Mouse (Mus musculus): ENCODE data around the gene Arl4c. TPM values are rescaled to one million over a fixed set of nuclear protein-coding genes. Genes with fewer than 3 reads are reported as not detected.

The Arl4c gene
- polyA plus RNA-seq, 1 experiment from 2014 or later: 17.4 TPM

DNA sequence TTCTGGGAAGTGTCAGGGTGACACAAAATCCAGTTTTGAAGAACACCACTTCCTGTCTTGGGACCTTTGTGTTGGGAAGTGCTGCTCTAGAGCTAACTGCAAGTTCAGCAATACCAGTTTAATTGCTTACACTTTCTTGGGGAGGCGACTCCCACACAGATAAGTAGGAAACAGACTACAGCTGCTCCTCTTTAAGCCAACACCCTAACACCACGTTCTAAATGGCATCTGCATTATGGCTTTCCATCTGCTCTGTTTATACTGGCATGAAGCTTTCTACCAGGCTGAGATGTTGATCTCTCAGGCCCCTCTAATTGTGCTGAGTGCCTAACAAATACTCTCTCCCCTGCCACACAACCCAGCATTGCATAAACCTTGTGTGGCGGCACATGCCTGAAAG, 36.9 kb upstream of the Arl4c start:
- H3K27me3 ChIP-seq (replicated peaks; ENCODE audit: control insufficient read depth, insufficient read depth, low read length): no peaks in the 10 kb centered on the region
- H3K4me3 ChIP-seq (ENCODE audit: low read depth, low read length): no peak overlapping the region
- DNase-seq (ENCODE audit: low spot score) (no peak), ATAC-seq (no peak)
- 75% methylated on average over 3 of the region's 3 CpGs for WGBS
- H3K9ac ChIP-seq (ENCODE audit: low read length): no peak overlapping the region
- H3K4me2 ChIP-seq (ENCODE audit: low read length): no peak overlapping the region
- no peaks in the 10 kb centered on the region for H3K36me3 ChIP-seq (ENCODE audit: control insufficient read depth, insufficient read depth, low read length)
- H3K4me1 ChIP-seq (ENCODE audit: control insufficient read depth, insufficient read depth, low read length): no peaks in the 10 kb centered on the region
- H3K9me3 ChIP-seq (replicated peaks; ENCODE audit: control insufficient read depth, low read length): no peaks in the 10 kb centered on the region
- H3K27ac ChIP-seq (ENCODE audit: low read depth, low read length): no peak overlapping the region

GRCm38 (mm10) chr1:88729496-88729895, 27.5 kb upstream of the Arl4c start:
- no peaks in the 10 kb centered on the region for H3K36me3 ChIP-seq (ENCODE audit: control insufficient read depth, insufficient read depth, low read length)
- no peaks in the 10 kb centered on the region for H3K27me3 ChIP-seq (replicated peaks; ENCODE audit: control insufficient read depth, insufficient read depth, low read length)
- DNase-seq (ENCODE audit: low spot score): no peak
- H3K4me3 ChIP-seq (ENCODE audit: low read depth, low read length): no peak overlapping the region
- H3K9ac ChIP-seq (ENCODE audit: low read length): no peak overlapping the region
- H3K27ac ChIP-seq (ENCODE audit: low read depth, low read length): no peak overlapping the region
- WGBS: 91% methylated on average over 1 of the region's 1 CpGs
- no peak overlapping the region for H3K4me2 ChIP-seq (ENCODE audit: low read length)
- H3K9me3 ChIP-seq (replicated peaks; ENCODE audit: control insufficient read depth, low read length): no peaks in the 10 kb centered on the region
- no peak for ATAC-seq
- H3K4me1 ChIP-seq (ENCODE audit: control insufficient read depth, insufficient read depth, low read length): no peaks in the 10 kb centered on the region

- Histone ChIP-seq H3K27ac (ENCODE audit: low read depth, low read length) (no peak overlapping the region), H3K4me2 (ENCODE audit: low read length) (no peak overlapping the region), H3K9ac (ENCODE audit: low read length) (no peak overlapping the region), H3K27me3 (replicated peaks; ENCODE audit: control insufficient read depth, insufficient read depth, low read length) (no peaks in the 10 kb centered on the region), H3K9me3 (replicated peaks; ENCODE audit: control insufficient read depth, low read length) (no peaks in the 10 kb centered on the region), H3K4me3 (ENCODE audit: low read depth, low read length) (no peak overlapping the region), H3K36me3 (ENCODE audit: control insufficient read depth, insufficient read depth, low read length) (no peaks in the 10 kb centered on the region), H3K4me1 (ENCODE audit: control insufficient read depth, insufficient read depth, low read length) (no peaks in the 10 kb centered on the region)
- ATAC-seq (no peak), DNase-seq (ENCODE audit: low spot score) (no peak)
- WGBS: 100% methylated on average over 1 of the region's 1 CpGs
Observed at GRCm38 (mm10) chr1:88727369-88727768, 25.3 kb upstream of the Arl4c start.

DNA sequence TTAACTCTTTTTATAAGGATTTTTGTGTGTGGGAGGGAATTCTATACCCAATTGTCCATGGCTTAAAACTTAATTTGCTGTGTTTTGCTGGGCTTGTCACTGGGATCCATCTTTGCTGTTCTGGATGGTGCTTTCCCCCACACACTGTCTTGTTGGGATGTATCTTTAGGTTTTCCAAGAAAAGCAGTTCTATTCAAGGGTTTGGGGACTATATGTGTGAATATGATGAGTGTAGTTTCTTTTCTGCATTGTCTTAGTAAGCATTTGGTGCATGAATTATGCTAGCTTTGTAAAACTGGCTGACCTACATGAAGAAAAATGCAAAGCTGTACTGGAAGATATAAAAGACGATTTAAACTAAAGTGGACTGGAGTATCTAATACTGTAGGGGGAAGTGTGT, 23.7 kb upstream of the Arl4c start:
- Histone ChIP-seq H3K27ac (ENCODE audit: low read depth, low read length) (no peak overlapping the region), H3K9ac (ENCODE audit: low read length) (no peak overlapping the region), H3K9me3 (replicated peaks; ENCODE audit: control insufficient read depth, low read length) (no peaks in the 10 kb centered on the region), H3K4me2 (ENCODE audit: low read length) (no peak overlapping the region), H3K4me3 (ENCODE audit: low read depth, low read length) (no peak overlapping the region), H3K27me3 (replicated peaks; ENCODE audit: control insufficient read depth, insufficient read depth, low read length) (no peaks in the 10 kb centered on the region), H3K4me1 (ENCODE audit: control insufficient read depth, insufficient read depth, low read length) (no peaks in the 10 kb centered on the region), H3K36me3 (ENCODE audit: control insufficient read depth, insufficient read depth, low read length) (no peaks in the 10 kb centered on the region)
- ATAC-seq (no peak), DNase-seq (ENCODE audit: low spot score) (no peak)
- WGBS: 80% methylated on average over 1 of the region's 1 CpGs

- WGBS: 49% methylated on average over 11 of the region's 11 CpGs
- no peak overlapping the region for H3K4me2 ChIP-seq (ENCODE audit: low read length)
- no peaks in the 10 kb centered on the region for H3K36me3 ChIP-seq (ENCODE audit: control insufficient read depth, insufficient read depth, low read length)
- DNase-seq (ENCODE audit: low spot score) (no peak), ATAC-seq (no peak)
- H3K4me3 ChIP-seq (ENCODE audit: low read depth, low read length): no peak overlapping the region
- H3K27me3 ChIP-seq (replicated peaks; ENCODE audit: control insufficient read depth, insufficient read depth, low read length): no peaks in the 10 kb centered on the region
- H3K4me1 ChIP-seq (ENCODE audit: control insufficient read depth, insufficient read depth, low read length): 0 out of 2 replicates have a peak, but pooled peaks cover 2% of the 10 kb centered on the region
- no peak overlapping the region for H3K9ac ChIP-seq (ENCODE audit: low read length)
- H3K9me3 ChIP-seq (replicated peaks; ENCODE audit: control insufficient read depth, low read length): no peaks in the 10 kb centered on the region
- H3K27ac ChIP-seq (ENCODE audit: low read depth, low read length): no peak overlapping the region
Observed at GRCm38 (mm10) chr1:88720626-88721229, 18.7 kb upstream of the Arl4c start.

DNA sequence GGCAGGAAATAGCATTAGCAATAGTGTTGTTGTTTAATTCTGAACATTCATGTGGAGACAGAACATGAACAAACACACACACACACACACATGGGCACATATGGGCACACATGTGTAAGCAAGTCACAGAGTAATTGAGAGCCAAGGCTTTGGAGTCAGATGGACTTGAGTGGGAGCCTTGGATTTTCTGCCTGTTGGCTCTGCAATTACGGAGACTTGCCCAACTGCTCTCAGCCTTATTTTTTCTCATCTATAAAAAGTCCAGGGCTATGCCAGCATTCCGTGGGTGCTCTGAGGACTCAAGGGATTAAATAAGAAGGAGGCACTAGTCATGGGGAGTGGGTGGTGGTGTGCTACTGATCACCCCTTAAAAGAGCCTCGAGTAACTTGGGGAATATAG, 16.5 kb upstream of the Arl4c start:
- H3K9ac ChIP-seq (ENCODE audit: low read length): no peak overlapping the region
- H3K27me3 ChIP-seq (replicated peaks; ENCODE audit: control insufficient read depth, insufficient read depth, low read length): no peaks in the 10 kb centered on the region
- 0 out of 2 replicates have a peak, but pooled peaks cover 2% of the 10 kb centered on the region for H3K4me1 ChIP-seq (ENCODE audit: control insufficient read depth, insufficient read depth, low read length)
- no peaks in the 10 kb centered on the region for H3K9me3 ChIP-seq (replicated peaks; ENCODE audit: control insufficient read depth, low read length)
- H3K27ac ChIP-seq (ENCODE audit: low read depth, low read length): no peak overlapping the region
- WGBS: 82% methylated on average over 3 of the region's 3 CpGs
- ATAC-seq: no peak
- no peaks in the 10 kb centered on the region for H3K36me3 ChIP-seq (ENCODE audit: control insufficient read depth, insufficient read depth, low read length)
- no peak overlapping the region for H3K4me2 ChIP-seq (ENCODE audit: low read length)
- no peak overlapping the region for H3K4me3 ChIP-seq (ENCODE audit: low read depth, low read length)
- no peak for DNase-seq (ENCODE audit: low spot score)

- no peaks in the 10 kb centered on the region for H3K36me3 ChIP-seq (ENCODE audit: control insufficient read depth, insufficient read depth, low read length)
- H3K4me1 ChIP-seq (ENCODE audit: control insufficient read depth, insufficient read depth, low read length): 0 out of 2 replicates have a peak, but pooled peaks cover 2% of the 10 kb centered on the region
- H3K4me2 ChIP-seq (ENCODE audit: low read length): no peak overlapping the region
- no peak overlapping the region for H3K27ac ChIP-seq (ENCODE audit: low read depth, low read length)
- no peak for DNase-seq (ENCODE audit: low spot score)
- ATAC-seq: no peak
- no peaks in the 10 kb centered on the region for H3K9me3 ChIP-seq (replicated peaks; ENCODE audit: control insufficient read depth, low read length)
- WGBS: 87% methylated on average over 13 of the region's 13 CpGs
- no peaks in the 10 kb centered on the region for H3K27me3 ChIP-seq (replicated peaks; ENCODE audit: control insufficient read depth, insufficient read depth, low read length)
- H3K4me3 ChIP-seq (ENCODE audit: low read depth, low read length): no peak overlapping the region
- H3K9ac ChIP-seq (ENCODE audit: low read length): no peak overlapping the region
Observed at GRCm38 (mm10) chr1:88717736-88718135, 15.7 kb upstream of the Arl4c start.

DNA sequence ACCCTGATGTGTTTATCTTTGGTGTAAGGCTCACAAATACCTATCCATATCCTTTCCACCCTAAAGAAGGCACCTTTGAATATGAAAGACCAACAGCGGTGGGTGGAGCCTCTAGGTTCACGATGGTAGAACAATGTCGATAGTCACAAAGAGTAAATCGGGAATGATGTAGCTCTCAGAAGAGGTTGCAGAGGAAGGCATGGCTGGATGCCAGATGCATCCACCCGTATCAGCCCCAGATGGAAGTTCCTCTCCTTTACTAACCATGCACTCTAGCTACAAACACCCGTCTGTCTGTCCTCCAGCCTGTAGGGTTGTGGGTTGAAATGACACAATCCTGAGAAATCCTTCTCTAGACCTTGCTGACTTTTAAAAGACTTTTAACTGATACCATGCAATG, 10.0 kb upstream of the Arl4c start:
- H3K4me2 ChIP-seq (ENCODE audit: low read length): no peak overlapping the region
- H3K27me3 ChIP-seq (replicated peaks; ENCODE audit: control insufficient read depth, insufficient read depth, low read length): no peaks in the 10 kb centered on the region
- no peak overlapping the region for H3K4me3 ChIP-seq (ENCODE audit: low read depth, low read length)
- H3K4me1 ChIP-seq (ENCODE audit: control insufficient read depth, insufficient read depth, low read length): peaks cover 13% of the 10 kb centered on the region
- no peaks in the 10 kb centered on the region for H3K36me3 ChIP-seq (ENCODE audit: control insufficient read depth, insufficient read depth, low read length)
- no peak overlapping the region for H3K27ac ChIP-seq (ENCODE audit: low read depth, low read length)
- ATAC-seq: no peak
- no peaks in the 10 kb centered on the region for H3K9me3 ChIP-seq (replicated peaks; ENCODE audit: control insufficient read depth, low read length)
- no peak overlapping the region for H3K9ac ChIP-seq (ENCODE audit: low read length)
- no peak for DNase-seq (ENCODE audit: low spot score)
- WGBS: 79% methylated on average over 6 of the region's 6 CpGs

GRCm38 (mm10) chr1:88708646-88709305, 6.8 kb upstream of the Arl4c start:
- peak; percentile 76 for DNase-seq (ENCODE audit: low spot score)
- peaks cover 13% of the 10 kb centered on the region for H3K4me1 ChIP-seq (ENCODE audit: control insufficient read depth, insufficient read depth, low read length)
- peak; percentile 50 for ATAC-seq
- H3K4me2 ChIP-seq (ENCODE audit: low read length): no peak overlapping the region
- H3K4me3 ChIP-seq (ENCODE audit: low read depth, low read length): no peak overlapping the region
- no peak overlapping the region for H3K9ac ChIP-seq (ENCODE audit: low read length)
- 26% methylated on average over 9 of the region's 9 CpGs for WGBS
- H3K36me3 ChIP-seq (ENCODE audit: control insufficient read depth, insufficient read depth, low read length): no peaks in the 10 kb centered on the region
- no peaks in the 10 kb centered on the region for H3K27me3 ChIP-seq (replicated peaks; ENCODE audit: control insufficient read depth, insufficient read depth, low read length)
- no peaks in the 10 kb centered on the region for H3K9me3 ChIP-seq (replicated peaks; ENCODE audit: control insufficient read depth, low read length)
- H3K27ac ChIP-seq (ENCODE audit: low read depth, low read length): no peak overlapping the region; the same call in 1 of the 2 replicates

Data from forebrain, embryonic 14.5 days (tissue).